Mouse (Mus musculus) CH12.LX (cell line): ENCODE measurements at regions not wholly inside any gene's neighbourhood (a gene's known extent, or its start where the extent isn't known, plus 50 kb on each side); places are given as distances from the start of the nearest gene placed in this dataset.

ENCODE experiments used
- DNase-seq: peaks from one replicate; pipeline ENCODE4 v3.0.0-alpha.2; 2013; ENCODE audit errors: extremely low read depth
- H3K27ac ChIP-seq: 2 replicates; pipeline ENCODE4 v1.5.1; 2012; ENCODE audit warnings: low read depth, mild to moderate bottlenecking, control low read depth, moderate library complexity; ENCODE audit not compliant: insufficient read depth
- H3K27me3 ChIP-seq: replicated peaks from 2 replicates; pipeline ENCODE3; 2012; ENCODE audit warnings: inconsistent platforms
- H3K36me3 ChIP-seq, 2 experiments: replicated peaks in 1 of 2; 2 replicates each; pipeline versions ENCODE3 to v1.6.1; 2012; ENCODE audit warnings: inconsistent platforms in 1 of 2, low read length in 1 of 2, mild to moderate bottlenecking in 1 of 2, mixed read lengths in 1 of 2, moderate library complexity in 1 of 2; ENCODE audit not compliant: control insufficient read depth in 1 of 2, insufficient read depth in 1 of 2
- H3K4me1 ChIP-seq, 2 experiments: 2 replicates each; pipeline ENCODE4 v1.6.1; 2012; ENCODE audit warnings: inconsistent platforms in 1 of 2, moderate library complexity in 1 of 2; ENCODE audit not compliant: insufficient read depth in 2 of 2, control insufficient read depth in 1 of 2
- H3K4me2 ChIP-seq: 2 replicates; pipeline ENCODE4 v1.6.1; 2012; ENCODE audit warnings: low read depth, mild to moderate bottlenecking, control low read depth; ENCODE audit not compliant: poor library complexity, insufficient read depth, severe bottlenecking
- H3K4me3 ChIP-seq, 3 experiments: fragments of 150-350 bp in 1 of 3; sonication (generic) in 1 of 3; replicated peaks in 1 of 3; 2 replicates each; pipeline versions ENCODE3 to v1.5.1; 2011 to 2012; ENCODE audit warnings: low read depth in 2 of 3, low read length in 2 of 3, mild to moderate bottlenecking in 2 of 3, moderate library complexity in 2 of 3, control low read depth in 1 of 3, improper control_type of control experiment in 1 of 3, inconsistent platforms in 1 of 3, mixed read lengths in 1 of 3; ENCODE audit not compliant: poor library complexity in 1 of 3
- H3K79me2 ChIP-seq: replicated peaks from 2 replicates; pipeline ENCODE4 v1.6.1; 2012; ENCODE audit warnings: mild to moderate bottlenecking, moderate library complexity; ENCODE audit not compliant: control insufficient read depth, poor library complexity, insufficient read depth, severe bottlenecking; ENCODE audit errors: extremely low read depth
- H3K9ac ChIP-seq: 2 replicates; pipeline ENCODE4 v1.6.1; 2012; ENCODE audit warnings: low read depth, mild to moderate bottlenecking, control low read depth, moderate library complexity; ENCODE audit not compliant: insufficient read depth
- H3K9me3 ChIP-seq: replicated peaks from 2 replicates; pipeline ENCODE3; 2012; ENCODE audit warnings: low read length, inconsistent platforms, mixed read lengths
- CHD2 ChIP-seq: IDR thresholded peaks from 2 replicates; pipeline ENCODE4 v1.6.1; 2011; ENCODE audit warnings: low read length, improper control_type of control experiment
- ELF1 ChIP-seq: IDR thresholded peaks from 2 replicates; pipeline ENCODE4 v1.6.1; 2014; ENCODE audit warnings: low read depth, mild to moderate bottlenecking, inconsistent platforms, low read length, improper control_type of control experiment
- EP300 ChIP-seq: IDR thresholded peaks from 2 replicates; pipeline ENCODE4 v1.6.1; 2011; ENCODE audit warnings: low read length, improper control_type of control experiment
- GABPA ChIP-seq: IDR thresholded peaks from 2 replicates; pipeline ENCODE4 v1.6.1; 2012; ENCODE audit warnings: low read depth, low read length, improper control_type of control experiment, inconsistent platforms; ENCODE audit not compliant: insufficient replicate concordance
- IRF4 ChIP-seq: IDR thresholded peaks from 2 replicates; pipeline ENCODE4 v1.6.1; 2014; ENCODE audit warnings: low read depth, mild to moderate bottlenecking, inconsistent platforms, low read length, improper control_type of control experiment
- KAT2A ChIP-seq: IDR thresholded peaks from 2 replicates; pipeline ENCODE4 v1.6.1; 2012; ENCODE audit warnings: low read length, improper control_type of control experiment, inconsistent platforms; ENCODE audit not compliant: insufficient replicate concordance
- MAZ ChIP-seq: IDR thresholded peaks from 2 replicates; pipeline ENCODE4 v1.6.1; 2012; ENCODE audit warnings: low read depth, mild to moderate bottlenecking, inconsistent platforms, low read length, improper control_type of control experiment, moderate library complexity
- MEF2A ChIP-seq: IDR thresholded peaks from 2 replicates; pipeline ENCODE4 v1.6.1; 2014; ENCODE audit warnings: low read depth, mild to moderate bottlenecking, inconsistent platforms, low read length, improper control_type of control experiment, borderline replicate concordance
- MXI1 ChIP-seq: IDR thresholded peaks from 2 replicates; pipeline ENCODE4 v1.6.1; 2011; ENCODE audit warnings: mild to moderate bottlenecking, low read depth, low read length, improper control_type of control experiment
- MYC ChIP-seq: IDR thresholded peaks from 2 replicates; pipeline ENCODE4 v1.6.1; 2011; ENCODE audit warnings: low read depth, mild to moderate bottlenecking, improper control_type of control experiment, low read length
- NRF1 ChIP-seq: IDR thresholded peaks from 2 replicates; pipeline ENCODE4 v1.6.1; 2014; ENCODE audit warnings: low read depth, mild to moderate bottlenecking, inconsistent platforms, low read length, improper control_type of control experiment, moderate library complexity
- POLR2A ChIP-seq: IDR thresholded peaks from 2 replicates; pipeline ENCODE4 v1.6.1; 2011; ENCODE audit warnings: low read depth, mild to moderate bottlenecking, improper control_type of control experiment, low read length
- POLR2AphosphoS2 ChIP-seq: IDR thresholded peaks from 2 replicates; pipeline ENCODE4 v1.6.1; 2011; ENCODE audit warnings: low read depth, low read length, improper control_type of control experiment
- SMC3 ChIP-seq: IDR thresholded peaks from 2 replicates; pipeline ENCODE4 v1.6.1; 2011; ENCODE audit warnings: low read depth, low read length, improper control_type of control experiment
- TBP ChIP-seq: conservative IDR thresholded peaks from 2 replicates; pipeline ENCODE4 v1.6.1; 2011; ENCODE audit warnings: low read depth, low read length, improper control_type of control experiment
- USF2 ChIP-seq: conservative IDR thresholded peaks from 2 replicates; pipeline ENCODE4 v1.6.1; 2011; ENCODE audit warnings: low read depth, low read length, improper control_type of control experiment
- ZC3H11A ChIP-seq: IDR thresholded peaks from 2 replicates; pipeline ENCODE4 v1.6.1; 2012; ENCODE audit warnings: low read depth, mild to moderate bottlenecking, inconsistent platforms, low read length, improper control_type of control experiment
- ZKSCAN1 ChIP-seq: IDR thresholded peaks from 2 replicates; pipeline ENCODE4 v1.6.1; 2012; ENCODE audit warnings: low read depth, inconsistent platforms, low read length, improper control_type of control experiment, borderline replicate concordance
- ZMIZ1 ChIP-seq: IDR thresholded peaks from 2 replicates; pipeline ENCODE4 v1.6.1; 2012; ENCODE audit warnings: low read depth, mild to moderate bottlenecking, inconsistent platforms, low read length, improper control_type of control experiment
- dilution Hi-C: fragments of 300-500 bp; cut with MboI; formaldehyde crosslinking; loops from 2 replicates; pipeline ENCODE4 v1.14.3; 2020; ENCODE audit warnings: low sequenced_read_pairs; ENCODE audit not compliant: extremely low pct_unique_long_range_greater_than_20kb, extremely low pct_ligation_motif_present
- in situ Hi-C: fragments of 300-500 bp; cut with MboI; formaldehyde crosslinking; loops from 3 replicates; pipeline ENCODE4 v1.14.3; 2019; ENCODE audit warnings: low sequenced_read_pairs, low pct_ligation_motif_present, low pct_unique_long_range_greater_than_20kb, mixed read lengths

DNA sequence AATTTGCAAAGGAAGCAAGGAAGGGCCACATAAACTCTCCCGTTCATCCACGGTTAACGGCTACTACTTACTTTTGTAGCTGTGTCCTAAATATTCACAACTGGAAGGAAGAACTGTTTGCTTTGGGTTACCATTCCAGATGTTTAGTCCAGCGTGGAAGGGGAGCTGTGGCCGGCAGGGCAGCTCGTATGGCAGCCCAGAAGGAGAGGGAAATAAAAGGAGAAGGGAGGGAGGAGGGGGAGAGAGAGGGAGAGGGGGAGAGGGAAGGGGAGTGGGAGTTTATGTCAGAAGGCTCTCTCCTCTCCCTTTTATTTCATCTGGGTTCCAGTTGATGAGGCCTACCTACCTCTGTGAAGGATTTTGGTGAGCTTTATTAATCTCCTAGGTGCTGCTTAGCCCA is 110.2 kb downstream of the Emp1 start:
- in situ Hi-C loops (no loop called here), dilution Hi-C loops (no loop called here)
- Histone ChIP-seq H3K4me2 (no peak overlapping the region), H3K4me1 (no peaks in the 10 kb centered on the region), H3K4me3 (no peak overlapping the region), H3K9ac (no peak overlapping the region), H3K9me3 (no peaks in the 10 kb centered on the region), H3K79me2 (no peaks in the 10 kb centered on the region), H3K36me3 (no peaks in the 10 kb centered on the region), H3K27me3 (peaks cover 23% of the 10 kb centered on the region), H3K27ac (no peak overlapping the region)
- TF ChIP-seq CHD2 (no peak), ZC3H11A (no peak), ZKSCAN1 (no peak), SMC3 (no peak), NRF1 (no peak), MEF2A (no peak), EP300 (no peak), GABPA (no peak), IRF4 (no peak)
- no peak for DNase-seq

DNA sequence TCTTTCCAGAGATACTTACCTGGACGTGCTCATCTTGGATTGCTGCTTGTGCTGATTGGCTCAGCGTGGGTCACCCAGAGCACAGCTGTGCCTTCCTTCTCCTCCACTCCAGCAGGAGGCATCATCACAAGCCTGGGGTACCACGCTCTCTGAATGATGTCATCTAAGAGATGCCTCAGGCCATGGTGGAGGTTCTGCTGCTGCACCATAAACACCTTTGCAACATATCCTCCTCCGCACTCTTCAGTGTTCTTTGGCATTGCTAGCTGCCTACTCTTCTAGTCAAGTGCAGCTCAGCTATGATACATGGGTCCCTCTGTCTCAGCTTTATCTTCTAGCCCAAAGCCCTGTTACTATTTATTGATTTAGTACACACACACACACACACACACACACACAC is 110.8 kb downstream of the Emp1 start:
- H3K36me3 ChIP-seq: no peaks in the 10 kb centered on the region
- no peak overlapping the region for H3K4me2 ChIP-seq
- H3K4me1 ChIP-seq: no peaks in the 10 kb centered on the region
- no peak overlapping the region for H3K4me3 ChIP-seq
- no peak overlapping the region for H3K9ac ChIP-seq
- no peak for TF ChIP-seq SMC3
- TF ChIP-seq POLR2A: no peak
- TF ChIP-seq TBP: no peak
- no peak for TF ChIP-seq POLR2AphosphoS2
- TF ChIP-seq KAT2A: no peak
- no peak for TF ChIP-seq ELF1
- no peak for TF ChIP-seq MYC
- no peak for TF ChIP-seq USF2
- no peak for TF ChIP-seq GABPA
- TF ChIP-seq MXI1: no peak
- no peak for TF ChIP-seq EP300
- no peak for TF ChIP-seq ZMIZ1
- no peak for TF ChIP-seq MAZ
- H3K27me3 ChIP-seq: peaks cover 20% of the 10 kb centered on the region
- dilution Hi-C loops (no loop called here), in situ Hi-C loops (no loop called here)
- H3K27ac ChIP-seq: no peak overlapping the region
- no peaks in the 10 kb centered on the region for H3K9me3 ChIP-seq
- no peaks in the 10 kb centered on the region for H3K79me2 ChIP-seq
- no peak for DNase-seq
